Mouse (Mus musculus): ENCODE results near the gene Fnbp1l.

Fnbp1l gene

GRCm38 (mm10) chr3:122618991-122619930 lies at the start of gene Fnbp1l:
Gene Fnbp1l (minus strand): TSS chr3:122619715.
- in situ Hi-C loops (cut with MboI, MseI), result no loop called here

- in situ Hi-C loops (cut with MboI, MseI), result no loop called here
These were observed 41.3 kb upstream of the Fnbp1l start for GRCm38 (mm10) chr3:122660795-122661194.

- in situ Hi-C loops (cut with MboI, MseI), result no loop called here
These were observed 39.9 kb upstream of the Fnbp1l start for GRCm38 (mm10) chr3:122659261-122659917.

DNA sequence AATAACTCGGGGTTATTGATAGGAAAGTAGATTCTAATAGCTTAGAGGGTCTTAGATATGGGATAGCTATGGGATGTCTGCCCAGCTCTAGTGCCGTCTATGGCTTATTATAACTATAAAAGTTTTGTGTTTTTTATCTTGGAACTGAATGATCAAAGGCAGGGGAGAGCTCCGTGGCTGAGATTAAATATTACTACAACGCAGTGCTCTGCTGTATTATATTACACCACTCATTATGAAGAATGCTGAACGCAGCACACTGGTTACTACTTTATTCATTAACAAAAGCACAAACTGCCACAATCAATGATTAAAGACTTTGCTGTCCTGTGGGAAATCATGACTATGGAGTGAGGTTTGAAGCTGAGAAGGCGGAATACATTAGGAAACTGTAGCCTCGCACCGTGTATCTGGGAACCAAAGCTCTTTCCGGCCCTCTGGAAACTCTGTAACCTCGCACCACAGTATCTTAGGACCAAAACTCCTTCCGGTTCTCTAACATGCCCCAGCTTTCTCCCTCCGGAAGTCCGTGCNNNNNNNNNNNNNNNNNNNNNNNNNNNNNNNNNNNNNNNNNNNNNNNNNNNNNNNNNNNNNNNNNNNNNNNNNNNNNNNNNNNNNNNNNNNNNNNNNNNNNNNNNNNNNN lies 27.8 kb upstream of the Fnbp1l start:
- in situ Hi-C loops (cut with MboI, MseI), result no loop called here

DNA sequence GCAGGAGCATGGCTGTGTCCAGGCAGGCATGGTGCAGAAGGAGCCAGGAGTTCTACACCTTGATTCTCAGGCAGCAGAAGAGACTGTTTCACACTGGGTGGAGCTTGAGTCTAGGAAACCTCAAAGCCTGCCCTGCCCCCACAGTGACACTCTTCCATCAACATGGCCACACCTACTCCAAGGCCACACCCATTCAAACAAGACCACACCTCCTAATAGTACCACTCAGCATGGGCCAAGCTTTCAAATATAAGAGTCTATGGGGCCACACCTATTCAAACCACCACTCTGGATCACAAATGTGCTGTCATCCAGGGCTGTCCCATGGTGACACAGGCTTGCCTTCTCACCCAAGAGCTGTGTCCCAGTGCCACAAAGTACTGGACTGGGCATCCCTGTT lies 20.8 kb upstream of the Fnbp1l start:
- in situ Hi-C loops (cut with MboI, MseI), result loop anchor here (5.0 kb wide), 2 partner anchors 262 to 328 kb away; no protein-coding TSS in a partner anchor

GRCm38 (mm10) chr3:122639197-122639475 lies 19.6 kb upstream of the Fnbp1l start:
- in situ Hi-C loops (cut with MboI, MseI), result no loop called here

DNA sequence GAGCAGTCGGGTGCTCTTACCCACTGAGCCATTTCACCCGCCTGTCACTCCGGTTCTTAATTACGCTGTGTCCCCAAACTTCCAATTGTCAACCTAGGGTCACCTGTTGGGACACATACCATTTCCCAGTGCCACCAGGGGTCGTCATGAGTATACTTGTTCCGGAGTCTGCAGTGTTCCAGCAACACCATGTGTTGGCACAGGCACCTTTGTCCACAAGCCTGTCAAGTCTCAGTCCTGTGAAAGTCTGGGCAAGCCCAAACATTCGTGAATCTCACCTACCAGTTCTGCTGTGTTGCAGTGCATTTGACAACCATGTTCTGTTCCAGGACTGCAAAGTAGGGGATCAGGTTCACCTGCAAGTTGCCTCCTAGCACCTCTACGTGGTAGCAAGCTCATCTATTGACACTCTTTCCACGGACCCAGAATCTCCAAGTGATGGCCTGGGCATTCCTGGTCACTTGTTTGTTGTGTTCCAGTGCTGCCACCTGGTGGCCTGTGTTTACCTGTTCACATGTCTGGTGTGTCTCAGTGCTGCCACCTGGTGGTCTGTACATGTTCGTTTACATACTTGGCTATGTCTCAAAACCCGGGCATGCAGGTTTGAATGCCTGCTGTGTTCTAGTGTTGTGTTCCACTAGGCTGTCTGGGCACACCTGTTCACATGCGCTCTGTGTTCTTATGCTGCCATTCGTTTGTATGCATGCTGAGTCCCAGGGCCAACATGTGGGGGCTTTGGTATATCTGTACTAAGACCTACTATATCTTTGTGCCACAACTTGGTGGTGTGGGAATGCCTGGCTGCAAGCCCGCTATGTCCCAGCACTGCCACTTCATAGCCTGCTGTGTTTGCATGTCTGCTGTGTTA lies 19.0 kb upstream of the Fnbp1l start:
- in situ Hi-C loops (cut with MboI, MseI), result no loop called here

GRCm38 (mm10) chr3:122637280-122637679 lies 17.8 kb upstream of the Fnbp1l start:
- in situ Hi-C loops (cut with MboI, MseI), result no loop called here

- in situ Hi-C loops (cut with MboI, MseI), result no loop called here
These were observed 15.7 kb upstream of the Fnbp1l start for GRCm38 (mm10) chr3:122635246-122635645.

- in situ Hi-C loops (cut with MboI, MseI), result loop anchor here (10.0 kb wide), 1 partner anchor 115 kb away; no protein-coding TSS in a partner anchor
These were observed 10.1 kb upstream of the Fnbp1l start for GRCm38 (mm10) chr3:122629580-122629979.

DNA sequence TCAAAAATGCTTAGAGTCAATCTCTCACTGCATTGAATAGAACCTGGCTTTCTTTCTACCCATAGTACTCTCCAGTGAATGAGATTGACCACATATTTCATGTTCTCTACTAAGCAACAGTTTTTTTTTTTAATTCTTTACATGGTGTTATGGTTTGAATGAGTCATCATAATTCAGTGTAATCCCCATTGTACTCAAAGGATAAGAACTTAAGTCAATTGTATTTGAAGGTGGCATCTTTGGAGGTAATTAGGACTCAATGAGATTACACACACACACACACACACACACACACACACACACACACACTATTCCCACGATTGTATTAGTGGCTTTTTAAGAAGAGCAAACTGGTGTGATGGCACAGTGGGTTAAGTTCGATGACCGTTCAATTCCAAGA lies 9.4 kb upstream of the Fnbp1l start:
- in situ Hi-C loops (cut with MboI, MseI), result loop anchor here (10.0 kb wide), 1 partner anchor 114 kb away; no protein-coding TSS in a partner anchor

DNA sequence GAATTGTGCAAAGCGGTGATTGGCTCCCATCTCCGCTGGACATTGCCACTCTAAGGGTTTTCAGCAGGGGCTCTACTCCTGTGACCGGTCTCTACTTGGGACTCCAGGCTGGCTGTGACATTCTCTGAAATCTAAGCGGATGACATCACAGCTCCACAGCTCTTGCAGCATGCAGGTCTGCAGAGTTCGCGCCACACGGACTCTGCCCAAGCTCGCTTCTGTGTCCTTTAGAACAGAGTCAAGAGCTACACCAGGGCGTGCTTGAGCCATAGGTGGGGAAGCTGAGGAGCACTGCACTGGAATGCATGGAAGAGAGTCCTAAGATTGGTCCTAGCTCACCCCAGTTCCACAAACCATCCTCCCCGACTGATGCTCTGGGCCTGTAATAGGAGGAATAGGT lies 9.0 kb upstream of the Fnbp1l start:
- in situ Hi-C loops (cut with MboI, MseI), result loop anchor here (10.0 kb wide), 1 partner anchor 114 kb away; no protein-coding TSS in a partner anchor

- in situ Hi-C loops (cut with MboI, MseI), result loop anchor here (10.0 kb wide), 1 partner anchor 113 kb away; no protein-coding TSS in a partner anchor
These were observed 8.3 kb upstream of the Fnbp1l start for GRCm38 (mm10) chr3:122627846-122628245.

DNA sequence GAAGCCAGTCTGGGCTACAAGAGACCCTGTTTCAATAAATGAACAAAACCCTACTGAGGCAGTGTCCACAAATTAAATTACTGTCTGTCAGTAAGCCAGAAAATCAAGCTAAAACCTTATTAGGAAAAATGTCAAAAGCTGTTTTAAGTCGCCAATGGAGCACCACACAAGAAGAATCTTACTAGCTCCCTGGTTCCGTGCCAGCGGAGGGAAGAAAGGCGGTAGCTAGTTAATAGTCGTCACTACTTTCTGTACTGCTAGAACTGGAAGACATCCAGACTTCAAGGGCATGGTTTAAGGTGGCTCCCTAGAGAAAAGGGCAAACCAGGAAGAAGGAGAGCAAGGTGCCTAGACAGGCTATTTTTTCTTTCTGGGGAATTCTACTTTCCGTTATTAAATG lies 5.1 kb upstream of the Fnbp1l start:
- in situ Hi-C loops (cut with MboI, MseI), result loop anchor here (10.0 kb wide), 1 partner anchor 110 kb away; no protein-coding TSS in a partner anchor

- in situ Hi-C loops (cut with MboI, MseI), result loop anchor here (10.0 kb wide), 1 partner anchor 106 kb away; no protein-coding TSS in a partner anchor
These were observed 893 bp upstream of the Fnbp1l start for GRCm38 (mm10) chr3:122620285-122620931.

- in situ Hi-C loops (cut with MboI, MseI), result loop anchor here (10.0 kb wide), 1 partner anchor 105 kb away; no protein-coding TSS in a partner anchor
These were observed 393 bp upstream of the Fnbp1l start for GRCm38 (mm10) chr3:122619931-122620284.

DNA sequence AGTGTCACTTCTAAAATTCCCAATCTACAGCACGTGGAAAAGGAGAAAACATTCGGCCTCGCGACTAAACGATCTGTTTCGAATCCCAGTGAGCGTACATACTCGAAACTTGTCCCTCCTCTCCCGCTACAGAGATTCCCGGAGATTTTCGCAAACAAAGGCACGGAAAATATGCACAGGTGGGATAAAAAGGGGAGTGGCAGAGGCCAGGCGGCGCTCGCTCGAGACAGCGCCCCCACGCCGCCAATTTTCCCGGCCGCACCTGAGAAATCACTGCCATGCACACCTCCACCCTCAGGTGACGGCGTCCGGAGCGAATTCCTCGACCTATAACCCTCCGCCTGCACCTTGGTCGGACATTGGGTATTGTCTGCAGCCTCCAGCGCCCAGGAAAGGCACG lies 1.1 kb downstream of the Fnbp1l start:
- in situ Hi-C loops (cut with MboI, MseI), result no loop called here

GRCm38 (mm10) chr3:122617613-122618340 lies 1.7 kb downstream of the Fnbp1l start:
- in situ Hi-C loops (cut with MboI, MseI), result no loop called here

- in situ Hi-C loops (cut with MboI, MseI), result no loop called here
These were observed 7.0 kb downstream of the Fnbp1l start for GRCm38 (mm10) chr3:122612537-122612936.

GRCm38 (mm10) chr3:122611761-122612160 lies 7.8 kb downstream of the Fnbp1l start:
- in situ Hi-C loops (cut with MboI, MseI), result no loop called here
